Mouse (Mus musculus): Measurements from ENCODE around the gene Cyb5d2. TPM values are rescaled to one million over a fixed set of nuclear protein-coding genes. Genes with fewer than 3 reads are reported as not detected.
"Not testable (repeated sequence)": the region's sequence is repeated elsewhere in the genome, so short reads cannot be mapped to it uniquely, and the experiment has no call there.

Gene Cyb5d2
- total RNA-seq, 1 experiment from 2014 or later: 4.9 TPM

DNA sequence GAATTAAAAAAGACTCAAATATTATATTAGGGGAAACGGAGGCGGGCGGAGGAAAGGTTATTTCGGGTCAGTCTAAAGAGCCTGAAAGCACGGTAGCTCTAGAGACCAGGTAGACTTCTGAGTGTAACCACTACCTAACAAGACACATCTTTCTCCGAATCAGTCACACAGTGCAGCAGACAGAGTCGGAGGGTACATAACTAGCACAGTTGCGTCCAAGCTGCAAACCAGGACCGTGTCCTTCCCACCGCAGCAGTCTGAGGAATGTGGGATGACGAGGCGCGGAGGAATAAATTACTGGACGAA lies 840 bp downstream of the Cyb5d2 start:
- peak in 1 of 2 experiments; percentile 11; a peak in 1 of 4 replicates for ATAC-seq (replicated peaks in 1 of 2; ENCODE audit: insufficient read depth in 1 of 2, low FRiP score in 2 of 2, low TSS enrichment in 1 of 2, low read depth in 1 of 2, poor library complexity in 2 of 2, severe bottlenecking in 2 of 2)

DNA sequence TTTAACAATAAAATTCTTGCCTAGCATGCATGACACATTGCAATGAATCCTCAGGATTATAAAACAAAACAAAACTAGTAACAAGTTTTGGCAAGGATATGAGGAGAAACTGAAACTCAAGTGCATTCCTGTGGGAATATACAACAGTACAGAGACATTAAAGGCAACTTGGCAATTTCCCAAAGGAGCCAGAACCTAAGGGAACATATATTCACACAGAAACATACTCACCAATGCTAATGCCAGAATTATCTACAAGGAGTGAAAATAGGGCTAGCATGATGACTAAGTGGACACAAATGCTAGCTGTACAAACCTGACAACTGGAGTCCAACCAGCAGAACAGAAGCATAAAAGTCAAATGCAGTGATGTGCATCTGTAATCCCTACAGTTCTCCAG lies 3.9 kb downstream of the Cyb5d2 start:
- ATAC-seq (replicated peaks in 1 of 2; ENCODE audit: insufficient read depth in 1 of 2, low FRiP score in 2 of 2, low TSS enrichment in 1 of 2, low read depth in 1 of 2, poor library complexity in 2 of 2, severe bottlenecking in 2 of 2): no peak

DNA sequence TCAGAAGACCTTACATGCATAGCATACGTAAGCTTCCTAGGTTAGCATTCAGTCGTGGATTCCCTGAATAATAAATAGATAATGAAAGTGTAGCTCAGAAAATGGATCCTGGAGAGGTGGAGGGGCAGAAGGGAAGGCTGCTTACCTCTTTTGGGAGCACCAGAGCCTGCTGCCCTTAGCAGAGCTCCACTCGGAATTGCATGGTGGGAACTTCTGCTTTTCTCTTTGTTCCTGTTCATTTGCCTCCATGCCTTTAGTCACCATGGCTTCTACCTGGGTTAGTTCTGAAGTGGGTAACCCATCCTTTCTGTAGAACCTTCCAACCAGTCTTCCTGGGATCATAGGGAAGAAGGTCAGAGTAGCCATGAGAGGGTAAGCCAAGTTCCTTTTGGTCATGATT lies 13.4 kb downstream of the Cyb5d2 start:
- no peak for ATAC-seq (replicated peaks in 1 of 2; ENCODE audit: insufficient read depth in 1 of 2, low FRiP score in 2 of 2, low TSS enrichment in 1 of 2, low read depth in 1 of 2, poor library complexity in 2 of 2, severe bottlenecking in 2 of 2)

DNA sequence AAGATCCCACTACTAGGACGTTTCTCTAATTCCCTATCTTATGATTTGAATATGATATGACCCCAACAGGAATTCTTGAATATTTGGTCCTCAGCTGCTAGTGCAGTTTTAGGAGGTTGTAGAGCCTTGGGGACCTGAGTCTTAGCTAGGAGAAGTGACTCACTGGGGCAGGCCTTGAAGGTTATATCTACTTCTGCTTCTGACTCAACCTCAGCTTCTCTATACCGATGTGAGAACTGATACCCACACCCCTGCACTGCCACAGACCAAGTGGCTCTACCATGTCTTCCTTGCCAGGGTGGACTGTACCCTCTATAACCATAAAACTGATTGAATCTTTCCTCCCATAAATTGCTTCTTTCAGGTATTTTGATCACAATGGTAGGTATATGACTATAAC lies 13.8 kb downstream of the Cyb5d2 start:
- ATAC-seq (replicated peaks in 1 of 2; ENCODE audit: insufficient read depth in 1 of 2, low FRiP score in 2 of 2, low TSS enrichment in 1 of 2, low read depth in 1 of 2, poor library complexity in 2 of 2, severe bottlenecking in 2 of 2): no peak

DNA sequence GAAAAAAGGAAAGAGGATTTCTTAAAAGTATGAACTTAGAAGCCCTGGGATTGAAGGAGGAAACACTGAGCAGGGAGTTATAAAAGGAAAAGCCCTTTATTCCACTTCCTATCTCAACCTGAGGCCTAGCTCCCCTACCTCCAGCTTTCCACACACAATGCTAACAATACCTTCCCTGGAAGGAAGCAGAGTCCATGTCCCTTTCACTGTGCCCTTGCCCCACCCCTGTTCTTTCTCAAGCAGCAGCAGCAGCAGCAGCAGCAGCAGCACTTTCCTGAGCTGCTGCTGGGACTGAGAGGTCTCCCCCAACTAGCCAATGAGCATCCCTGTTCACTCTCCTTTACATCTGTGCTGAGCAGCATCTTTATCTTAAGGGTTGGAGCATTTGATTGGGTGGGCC lies 17.0 kb downstream of the Cyb5d2 start:
- ATAC-seq (replicated peaks in 1 of 2; ENCODE audit: insufficient read depth in 1 of 2, low FRiP score in 2 of 2, low TSS enrichment in 1 of 2, low read depth in 1 of 2, poor library complexity in 2 of 2, severe bottlenecking in 2 of 2): no peak

DNA sequence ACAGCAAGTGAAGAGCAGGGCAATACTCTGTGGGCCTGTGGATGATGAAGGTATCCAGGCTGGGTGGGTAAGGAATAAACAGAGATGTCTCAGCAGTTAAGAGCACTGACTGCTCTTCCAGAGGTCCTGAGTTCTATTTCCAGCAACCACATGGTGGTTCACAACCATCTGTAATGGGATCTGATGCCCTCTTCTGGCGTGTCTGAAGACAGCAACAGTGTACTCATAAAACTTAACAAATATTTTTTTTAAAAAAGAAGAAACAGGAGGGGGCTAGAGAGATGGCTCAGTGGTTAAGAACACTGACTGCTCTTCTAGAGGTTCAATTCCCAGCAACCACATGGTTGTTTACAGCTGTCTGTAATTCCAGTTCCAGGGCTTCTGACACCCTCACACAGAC lies 23.3 kb downstream of the Cyb5d2 start:
- not testable (repeated sequence) for ATAC-seq (replicated peaks in 1 of 2; ENCODE audit: insufficient read depth in 1 of 2, low FRiP score in 2 of 2, low TSS enrichment in 1 of 2, low read depth in 1 of 2, poor library complexity in 2 of 2, severe bottlenecking in 2 of 2)

DNA sequence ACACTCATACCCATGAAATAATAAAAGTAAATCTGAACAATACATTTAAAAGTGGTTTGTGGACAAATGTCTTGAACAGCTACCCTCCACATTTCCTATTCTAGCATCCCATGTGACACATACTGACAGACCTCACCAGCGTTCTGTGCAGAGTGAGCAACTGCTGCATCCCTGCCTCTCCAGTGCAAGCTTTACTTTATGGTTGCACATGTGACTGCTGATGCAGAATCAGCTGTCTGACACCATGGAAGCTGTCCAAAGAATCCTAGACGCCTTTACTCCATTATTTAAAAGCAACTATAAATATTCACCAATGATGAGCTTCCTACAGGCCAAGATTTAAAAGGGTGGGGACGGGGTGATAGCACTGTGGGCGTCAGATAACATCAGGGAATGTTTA lies 24.5 kb downstream of the Cyb5d2 start:
- no peak for ATAC-seq (replicated peaks in 1 of 2; ENCODE audit: insufficient read depth in 1 of 2, low FRiP score in 2 of 2, low TSS enrichment in 1 of 2, low read depth in 1 of 2, poor library complexity in 2 of 2, severe bottlenecking in 2 of 2)

DNA sequence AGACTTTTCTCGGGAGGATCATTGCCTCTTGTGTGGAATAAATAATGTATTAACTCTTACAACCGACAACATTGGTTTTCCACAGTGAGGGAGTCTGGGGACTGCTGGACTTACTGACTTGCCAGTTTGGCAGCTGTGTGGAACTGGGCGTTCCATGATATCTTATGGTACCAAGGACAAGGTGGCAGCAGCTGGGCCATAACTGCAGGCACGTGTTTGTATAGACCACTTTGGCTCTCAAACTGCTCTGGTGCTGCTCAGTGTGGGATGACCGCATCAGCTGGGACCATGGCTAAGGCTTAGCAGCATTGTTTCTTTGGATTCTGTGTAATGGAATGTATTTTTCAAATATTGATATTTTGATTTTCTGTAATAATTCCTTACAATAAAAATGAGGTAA lies 25.1 kb downstream of the Cyb5d2 start:
- ATAC-seq (replicated peaks in 1 of 2; ENCODE audit: insufficient read depth in 1 of 2, low FRiP score in 2 of 2, low TSS enrichment in 1 of 2, low read depth in 1 of 2, poor library complexity in 2 of 2, severe bottlenecking in 2 of 2): no peak

DNA sequence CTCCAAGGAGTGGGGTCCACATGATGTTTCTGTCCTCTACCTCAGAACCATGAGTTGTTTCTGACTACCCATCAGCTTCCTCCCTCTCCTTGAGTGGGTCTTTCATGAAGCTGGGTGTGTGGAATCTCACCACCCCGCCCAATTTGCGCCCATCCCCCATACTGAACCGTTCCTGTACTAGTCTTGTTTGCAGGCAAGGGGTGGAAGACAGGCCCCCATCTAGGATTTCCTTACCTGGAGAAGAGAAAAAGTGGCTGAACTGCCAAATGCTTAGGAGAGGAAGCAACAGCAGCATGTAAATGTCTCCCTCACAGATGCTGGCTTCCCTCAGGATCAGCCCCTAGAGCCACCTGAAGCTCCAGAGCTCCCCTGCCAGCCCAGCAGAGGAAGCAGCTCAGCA lies 25.6 kb downstream of the Cyb5d2 start:
- ATAC-seq (replicated peaks in 1 of 2; ENCODE audit: insufficient read depth in 1 of 2, low FRiP score in 2 of 2, low TSS enrichment in 1 of 2, low read depth in 1 of 2, poor library complexity in 2 of 2, severe bottlenecking in 2 of 2): no peak

DNA sequence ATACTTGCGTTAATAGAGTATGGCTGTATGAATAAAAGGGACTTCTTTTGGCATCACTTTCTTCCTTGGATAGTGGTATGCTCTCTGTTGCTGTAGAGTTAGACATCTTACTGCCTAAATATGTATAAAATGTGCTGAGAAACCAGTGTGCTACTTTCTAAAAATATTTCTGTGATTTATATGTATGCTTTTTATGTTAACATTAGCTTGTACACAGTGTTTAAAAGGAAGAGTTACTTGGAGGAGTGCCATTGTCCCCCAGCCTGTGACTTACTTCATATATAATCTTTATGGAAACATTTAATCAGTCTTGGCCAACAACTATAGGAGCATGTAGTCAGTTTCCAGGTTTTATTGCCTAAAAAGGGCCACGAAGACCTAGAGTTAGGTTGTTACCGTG lies 26.9 kb downstream of the Cyb5d2 start:
- ATAC-seq (replicated peaks in 1 of 2; ENCODE audit: insufficient read depth in 1 of 2, low FRiP score in 2 of 2, low TSS enrichment in 1 of 2, low read depth in 1 of 2, poor library complexity in 2 of 2, severe bottlenecking in 2 of 2): no peak

DNA sequence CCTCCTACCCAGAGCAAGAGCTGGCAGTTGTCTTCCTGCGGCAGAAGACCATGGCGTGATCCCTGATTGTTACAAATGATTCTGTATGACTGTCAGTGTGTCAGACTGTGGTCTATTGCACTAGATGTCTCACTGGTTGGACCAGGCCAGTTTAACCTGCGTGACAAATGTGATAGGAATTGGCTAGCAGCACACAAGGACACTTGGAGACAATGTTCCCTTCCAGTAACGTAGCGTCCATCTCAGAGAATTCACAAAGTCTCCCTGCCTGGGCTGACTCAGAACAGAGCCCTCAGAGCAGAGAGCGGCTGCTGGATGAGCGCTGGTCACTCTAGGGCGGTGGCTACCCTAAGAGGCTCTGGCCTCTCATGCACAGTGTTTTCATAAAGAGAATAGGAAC lies 28.2 kb downstream of the Cyb5d2 start:
- ATAC-seq (replicated peaks in 1 of 2; ENCODE audit: insufficient read depth in 1 of 2, low FRiP score in 2 of 2, low TSS enrichment in 1 of 2, low read depth in 1 of 2, poor library complexity in 2 of 2, severe bottlenecking in 2 of 2): no peak

DNA sequence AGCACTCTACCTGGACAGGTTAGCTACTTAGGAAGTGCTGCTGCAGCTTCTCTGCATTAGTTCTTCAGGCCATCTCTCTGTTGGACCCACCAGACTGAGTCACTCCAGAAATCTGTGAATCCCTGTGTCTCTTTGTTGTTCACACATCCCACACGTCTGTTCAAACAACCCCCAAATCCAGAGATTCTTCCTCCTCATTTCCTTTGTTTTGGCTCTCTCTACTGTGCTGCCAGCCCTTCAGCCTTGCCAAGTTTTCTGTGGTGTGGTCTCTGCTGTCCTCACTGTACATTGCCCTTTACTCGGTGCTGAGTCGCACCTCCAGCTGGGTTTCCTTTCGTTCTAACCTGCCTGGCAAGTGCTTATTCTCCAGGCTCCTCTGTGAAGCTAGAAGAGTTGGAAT lies 31.7 kb downstream of the Cyb5d2 start:
- no peak for ATAC-seq (replicated peaks in 1 of 2; ENCODE audit: insufficient read depth in 1 of 2, low FRiP score in 2 of 2, low TSS enrichment in 1 of 2, low read depth in 1 of 2, poor library complexity in 2 of 2, severe bottlenecking in 2 of 2)

DNA sequence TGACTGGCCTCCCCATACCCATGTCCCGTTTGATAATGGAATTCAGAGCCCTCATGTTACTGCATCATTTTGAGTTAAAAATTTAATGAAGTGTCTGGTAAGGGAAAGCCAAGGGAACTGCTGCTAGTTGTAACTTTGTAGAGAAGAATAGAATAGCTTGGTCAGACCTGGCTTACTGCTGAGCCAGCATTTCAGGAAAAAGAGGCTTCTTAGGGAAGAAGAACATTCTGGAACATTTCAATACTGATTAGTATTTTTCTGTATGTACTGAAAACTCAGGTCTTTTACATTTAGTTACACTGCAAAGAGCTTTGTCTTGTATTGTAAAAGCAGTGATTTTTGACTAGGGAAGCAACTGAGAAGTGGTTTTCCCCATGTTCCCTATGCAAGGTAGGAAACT lies 35.2 kb downstream of the Cyb5d2 start:
- ATAC-seq (replicated peaks in 1 of 2; ENCODE audit: insufficient read depth in 1 of 2, low FRiP score in 2 of 2, low TSS enrichment in 1 of 2, low read depth in 1 of 2, poor library complexity in 2 of 2, severe bottlenecking in 2 of 2): no peak

DNA sequence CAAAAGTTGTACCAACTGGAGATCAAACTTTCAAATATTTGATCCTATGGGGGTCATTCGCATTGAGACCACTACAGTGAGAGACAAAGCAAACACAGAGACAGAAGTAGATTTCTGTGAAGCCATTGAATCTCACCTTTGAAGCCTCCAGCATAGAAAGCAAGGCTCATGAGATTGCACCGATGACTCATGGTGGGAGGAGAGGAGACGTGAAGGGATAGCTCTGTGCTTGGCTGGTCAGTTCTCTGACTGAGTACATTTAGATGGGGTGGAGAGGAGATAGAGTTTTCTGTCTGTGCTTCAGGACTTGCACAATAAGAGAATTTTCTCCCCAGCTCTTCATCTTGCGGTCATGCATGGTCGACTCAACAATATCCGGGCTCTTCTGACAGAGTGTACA lies 36.4 kb downstream of the Cyb5d2 start:
- no peak for ATAC-seq (replicated peaks in 1 of 2; ENCODE audit: insufficient read depth in 1 of 2, low FRiP score in 2 of 2, low TSS enrichment in 1 of 2, low read depth in 1 of 2, poor library complexity in 2 of 2, severe bottlenecking in 2 of 2)

DNA sequence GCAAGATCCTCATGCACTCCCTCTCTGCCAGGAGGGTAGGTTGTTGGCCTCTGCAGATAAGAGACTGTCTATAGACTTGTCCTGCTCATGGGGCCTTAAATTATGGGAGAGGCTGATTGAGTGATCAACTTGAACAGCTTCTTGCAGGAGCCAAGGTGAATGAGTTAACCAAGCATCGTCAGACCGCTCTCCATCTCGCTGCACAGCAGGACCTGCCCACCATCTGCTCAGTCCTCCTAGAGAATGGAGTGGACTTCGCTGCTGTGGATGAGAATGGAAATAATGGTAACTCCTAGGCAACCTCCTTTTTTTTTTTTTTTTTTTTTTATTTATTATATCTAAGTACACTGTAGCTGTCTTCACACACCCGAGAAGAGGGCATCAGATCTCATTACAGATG lies 37.6 kb downstream of the Cyb5d2 start:
- ATAC-seq (replicated peaks in 1 of 2; ENCODE audit: insufficient read depth in 1 of 2, low FRiP score in 2 of 2, low TSS enrichment in 1 of 2, low read depth in 1 of 2, poor library complexity in 2 of 2, severe bottlenecking in 2 of 2): no peak

DNA sequence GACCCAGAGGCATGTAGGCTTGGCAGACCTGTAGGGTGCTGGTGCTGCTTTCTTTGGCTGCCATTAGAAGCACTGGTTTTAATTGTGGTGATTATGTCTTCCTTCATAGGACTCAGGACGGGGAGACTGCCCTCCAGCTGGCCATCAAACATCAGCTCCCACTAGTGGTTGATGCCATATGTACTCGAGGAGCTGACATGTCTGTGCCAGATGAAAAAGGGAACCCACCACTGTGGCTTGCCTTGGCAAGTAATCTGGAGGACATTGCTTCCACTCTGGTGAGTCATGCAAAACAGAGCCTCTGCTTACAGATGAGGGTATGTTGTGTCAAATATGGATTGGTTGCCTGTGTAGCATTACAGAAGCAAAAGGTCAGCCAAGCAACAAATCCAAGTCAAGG lies 44.0 kb downstream of the Cyb5d2 start:
- ATAC-seq (replicated peaks in 1 of 2; ENCODE audit: insufficient read depth in 1 of 2, low FRiP score in 2 of 2, low TSS enrichment in 1 of 2, low read depth in 1 of 2, poor library complexity in 2 of 2, severe bottlenecking in 2 of 2): peak; percentile 83 to 87

DNA sequence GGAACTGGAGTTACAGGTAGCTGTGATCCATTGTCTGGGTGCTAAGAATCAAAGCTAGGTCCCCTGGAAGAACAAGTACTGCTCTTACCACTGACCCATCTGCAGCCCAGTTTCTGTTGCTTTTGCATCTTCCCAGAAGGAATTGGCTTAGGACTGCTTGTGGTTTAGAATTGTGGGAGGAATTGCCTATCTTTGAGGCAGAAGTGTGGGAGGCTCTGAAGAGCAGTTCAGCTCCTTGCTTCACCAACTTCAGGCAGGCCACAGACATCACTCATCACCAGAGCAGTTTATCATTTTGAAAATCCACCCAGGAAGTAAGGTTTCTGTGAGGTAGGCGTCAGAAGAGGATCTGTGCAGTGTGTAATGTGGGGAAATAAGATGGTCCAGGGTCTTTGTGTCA lies 56.9 kb downstream of the Cyb5d2 start:
- no peak for ATAC-seq (replicated peaks in 1 of 2; ENCODE audit: insufficient read depth in 1 of 2, low FRiP score in 2 of 2, low TSS enrichment in 1 of 2, low read depth in 1 of 2, poor library complexity in 2 of 2, severe bottlenecking in 2 of 2)

DNA sequence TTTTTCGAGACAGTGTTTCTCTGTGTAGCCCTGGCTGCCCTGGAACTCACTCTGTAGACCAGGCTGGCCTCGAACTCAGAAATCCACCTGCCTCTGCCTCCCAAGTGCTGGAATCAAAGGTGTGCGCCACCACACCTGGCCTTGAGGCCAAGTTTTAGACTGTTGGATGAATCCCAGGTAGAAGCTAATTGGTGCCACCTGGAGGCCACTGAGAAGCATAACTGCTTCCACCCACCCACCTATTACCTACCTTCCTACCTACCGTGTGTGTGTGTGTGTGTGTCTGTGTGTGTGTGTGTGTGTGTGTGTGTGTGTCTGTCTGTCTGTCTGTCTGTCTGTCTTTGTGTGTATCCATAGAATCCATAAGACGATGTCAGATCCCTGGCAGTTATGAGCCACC lies 58.4 kb downstream of the Cyb5d2 start:
- not testable (repeated sequence) for ATAC-seq (replicated peaks in 1 of 2; ENCODE audit: insufficient read depth in 1 of 2, low FRiP score in 2 of 2, low TSS enrichment in 1 of 2, low read depth in 1 of 2, poor library complexity in 2 of 2, severe bottlenecking in 2 of 2)

DNA sequence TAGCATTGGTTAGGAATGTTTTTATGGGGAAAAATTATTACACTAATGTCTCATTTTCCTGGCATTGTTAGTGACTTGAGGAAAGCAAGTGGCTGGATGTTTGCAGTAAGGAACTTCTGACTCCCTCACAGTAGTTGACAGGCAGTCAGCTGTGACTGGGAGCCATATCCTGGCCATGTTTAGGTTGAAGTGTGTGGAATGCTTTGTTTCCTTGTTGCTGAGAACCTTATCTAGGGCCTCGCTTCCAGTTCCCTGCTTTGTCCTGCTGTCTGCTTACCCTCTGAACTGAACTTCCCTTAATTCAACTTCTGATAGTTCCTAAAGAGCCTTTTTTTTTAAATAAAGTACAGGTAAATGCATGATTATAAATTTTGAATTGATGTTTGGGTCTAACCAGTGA lies 59.6 kb downstream of the Cyb5d2 start:
- ATAC-seq (replicated peaks in 1 of 2; ENCODE audit: insufficient read depth in 1 of 2, low FRiP score in 2 of 2, low TSS enrichment in 1 of 2, low read depth in 1 of 2, poor library complexity in 2 of 2, severe bottlenecking in 2 of 2): no peak

DNA sequence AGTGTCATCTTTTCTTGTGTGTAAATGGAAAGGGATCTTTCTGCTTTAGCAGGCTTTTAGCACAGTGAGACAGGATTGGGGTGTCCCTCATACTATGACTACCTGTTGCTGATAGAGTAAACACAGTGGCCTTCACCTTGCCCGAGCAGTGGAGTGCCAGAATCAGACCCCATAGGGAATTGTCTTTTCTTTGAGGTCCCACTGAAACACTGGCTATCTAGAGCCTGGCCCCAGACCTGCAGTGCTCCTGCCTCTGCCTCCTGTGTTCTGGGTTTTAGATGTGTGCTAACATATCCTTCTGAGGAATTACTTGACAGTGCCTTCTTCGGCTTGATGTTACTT lies 60.5 kb downstream of the Cyb5d2 start:
- no peak for ATAC-seq (replicated peaks in 1 of 2; ENCODE audit: insufficient read depth in 1 of 2, low FRiP score in 2 of 2, low TSS enrichment in 1 of 2, low read depth in 1 of 2, poor library complexity in 2 of 2, severe bottlenecking in 2 of 2)
